Mouse (Mus musculus): ENCODE measurements around the gene Ldb3.

Ldb3 gene

DNA sequence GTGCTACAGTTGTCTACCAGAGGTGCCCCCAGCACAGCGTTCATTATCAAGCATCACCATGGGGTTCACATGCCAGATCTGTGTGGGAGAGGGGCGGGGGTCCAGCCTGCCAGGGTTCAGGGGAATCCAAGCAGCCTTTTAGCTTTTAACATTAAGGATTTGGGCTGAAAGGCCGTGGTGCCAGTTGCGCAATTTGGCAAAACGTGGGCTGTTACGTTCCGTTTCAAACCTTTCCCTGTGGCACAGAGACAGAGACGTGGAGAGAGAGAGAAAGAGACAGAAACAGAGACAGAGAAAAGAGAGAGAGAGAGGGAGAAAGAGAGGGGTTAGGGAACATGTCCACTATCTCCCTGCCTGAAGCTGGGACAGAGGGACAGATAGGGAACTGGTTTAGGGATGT lies 26.8 kb downstream of the Ldb3 start:
- CTCF ChIA-PET: no interaction called here

- CTCF ChIA-PET: no interaction called here
These were observed 29.5 kb downstream of the Ldb3 start for GRCm38 (mm10) chr14:34558947-34559346.

DNA sequence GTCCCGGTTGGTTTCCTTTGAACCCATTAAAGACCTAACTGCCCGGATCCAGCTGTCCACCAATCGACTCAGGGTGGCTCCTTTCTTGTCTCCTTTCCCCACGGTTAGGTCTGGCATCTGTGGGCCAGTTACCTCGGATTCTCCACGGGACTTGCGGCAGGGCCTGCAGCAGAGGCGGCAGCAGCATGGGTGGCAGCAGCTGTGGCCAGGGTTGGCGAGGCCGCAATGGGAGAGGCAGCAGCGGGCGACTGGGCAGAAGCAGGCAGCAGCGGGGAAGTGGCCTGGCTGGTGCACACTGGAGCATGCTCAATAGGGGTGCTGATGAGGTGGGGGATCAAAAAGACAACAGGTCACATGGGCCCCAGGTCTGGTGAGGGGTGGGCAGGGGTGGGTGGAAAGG lies 33.3 kb downstream of the Ldb3 start:
- CTCF ChIA-PET: interaction anchor here (0.8 kb wide), 1 partner anchor 765 kb away, joined by 3 read pairs; no protein-coding TSS in a partner anchor

DNA sequence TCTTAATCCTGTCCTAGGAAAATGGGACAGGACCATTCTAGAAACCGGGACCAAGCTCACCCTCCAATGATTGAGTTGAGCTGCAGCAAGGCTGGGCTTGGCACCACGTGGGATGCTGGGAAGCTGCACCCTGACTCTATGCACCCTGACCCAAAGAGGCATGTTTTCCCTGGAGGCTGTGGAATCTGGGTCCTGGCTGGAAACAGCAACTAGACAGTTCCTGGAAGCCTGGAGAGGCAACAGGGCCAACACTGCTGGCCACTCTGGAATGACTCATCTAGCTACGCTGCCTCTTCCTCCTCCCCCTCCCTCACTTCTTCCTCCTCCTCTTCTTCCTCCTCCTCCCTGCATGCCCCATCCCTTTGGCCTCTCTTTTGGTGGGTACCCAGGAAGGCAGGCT lies 34.4 kb downstream of the Ldb3 start:
- CTCF ChIA-PET: no interaction called here

DNA sequence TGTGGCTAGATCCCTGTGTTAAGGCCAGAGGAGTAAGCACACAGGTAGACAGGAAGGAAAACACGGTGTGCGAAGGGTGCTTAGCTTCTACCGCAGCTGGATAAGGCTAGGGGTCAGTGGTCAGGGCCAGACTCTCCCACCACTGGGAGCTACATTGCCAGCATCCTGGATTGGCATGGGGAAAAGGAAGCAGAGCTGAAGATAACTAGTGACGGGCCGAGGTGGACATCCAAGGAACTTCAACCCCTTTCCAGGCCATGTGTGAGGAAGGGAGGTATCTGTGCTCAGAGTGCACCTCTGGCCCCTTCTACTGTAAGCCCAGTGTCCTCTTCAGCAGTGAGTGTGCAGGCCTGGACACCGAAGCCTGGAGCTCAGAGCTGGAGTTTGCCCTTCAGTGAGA lies 35.0 kb downstream of the Ldb3 start:
- CTCF ChIA-PET: no interaction called here

DNA sequence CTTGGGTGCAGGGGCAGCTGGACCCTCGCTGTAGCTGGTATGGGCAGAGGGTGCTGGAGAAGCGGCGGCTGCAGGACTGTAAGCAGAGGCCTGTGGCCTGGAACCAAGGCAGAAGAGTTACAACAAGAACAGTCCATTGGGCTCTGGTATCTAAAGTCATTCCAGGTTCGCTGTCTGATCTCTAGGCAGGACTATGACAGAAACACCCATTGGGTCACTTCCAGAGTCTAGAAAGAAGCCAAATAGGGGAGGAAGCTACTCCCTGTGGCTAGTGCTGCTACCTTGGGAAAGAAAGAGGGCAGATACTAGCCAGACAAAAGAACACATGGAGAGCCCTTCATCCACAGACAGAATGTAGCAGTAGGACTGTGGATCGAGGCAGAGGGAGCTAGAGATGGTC lies 36.3 kb downstream of the Ldb3 start:
- CTCF ChIA-PET: no interaction called here

DNA sequence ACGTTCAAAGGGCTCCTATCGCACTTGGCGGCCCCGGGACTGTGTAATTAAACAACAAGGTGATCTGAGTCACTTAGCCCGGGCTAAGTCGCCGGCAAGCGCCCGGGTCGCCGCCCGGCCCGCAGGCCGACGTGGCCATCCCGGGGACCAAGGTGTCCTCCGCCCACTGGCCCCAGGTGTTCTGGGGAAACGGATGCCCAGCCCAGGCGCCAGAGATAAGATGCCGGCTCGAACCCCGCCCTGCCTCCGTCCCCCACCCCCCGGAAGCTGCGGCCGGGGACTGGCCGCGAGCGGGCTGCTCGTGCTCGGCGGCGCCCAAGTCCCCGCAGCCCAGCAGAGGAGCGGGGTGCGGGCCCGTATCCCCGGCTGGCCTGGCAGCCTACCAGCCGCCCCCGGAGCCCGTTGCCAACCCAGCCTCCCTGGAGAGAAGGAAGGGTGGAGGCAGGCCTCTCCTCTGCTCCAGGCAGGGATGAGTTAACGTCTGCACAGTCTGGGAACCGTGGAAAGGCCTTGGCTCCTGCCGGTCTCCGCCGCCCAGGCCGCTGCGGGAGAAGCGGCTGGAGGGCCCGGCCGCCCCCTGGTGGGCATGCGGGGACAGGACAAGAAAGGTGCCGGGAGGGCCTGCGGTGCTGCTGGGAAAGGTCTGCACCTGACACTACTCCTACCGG lies 39.3 kb downstream of the Ldb3 start:
- CTCF ChIA-PET: no interaction called here

DNA sequence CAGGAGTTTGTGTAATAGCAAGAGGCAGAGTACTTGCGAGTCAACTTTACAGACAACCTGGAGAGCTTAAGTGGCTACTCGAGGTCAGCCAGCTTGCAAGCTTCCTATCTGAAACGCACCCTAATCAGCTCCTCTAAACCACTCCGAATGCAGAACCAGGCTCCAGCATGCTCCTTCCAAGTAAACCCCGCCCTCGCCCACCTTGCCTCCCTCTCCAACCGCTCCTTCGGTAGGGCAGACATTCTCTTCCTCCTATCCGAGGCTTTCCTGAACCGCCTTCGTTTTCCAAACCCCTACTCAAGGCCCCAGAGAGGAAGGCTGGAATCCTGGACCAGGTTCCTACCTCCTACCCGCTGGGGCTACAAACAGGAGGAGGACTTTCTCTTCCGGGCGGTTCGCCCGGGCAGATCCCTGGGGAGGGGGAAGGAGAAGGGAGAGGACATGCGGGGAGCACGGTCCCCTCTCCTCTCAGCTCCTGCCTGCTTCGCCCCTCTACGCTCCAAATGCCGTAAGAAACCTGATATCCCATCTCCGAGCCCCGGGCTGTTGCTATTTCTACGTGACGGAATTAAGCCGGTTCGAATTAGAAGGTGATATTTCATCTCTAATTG lies 40.0 kb downstream of the Ldb3 start:
- CTCF ChIA-PET: no interaction called here

- CTCF ChIA-PET: no interaction called here
These were observed 43.9 kb downstream of the Ldb3 start for GRCm38 (mm10) chr14:34544545-34544944.

DNA sequence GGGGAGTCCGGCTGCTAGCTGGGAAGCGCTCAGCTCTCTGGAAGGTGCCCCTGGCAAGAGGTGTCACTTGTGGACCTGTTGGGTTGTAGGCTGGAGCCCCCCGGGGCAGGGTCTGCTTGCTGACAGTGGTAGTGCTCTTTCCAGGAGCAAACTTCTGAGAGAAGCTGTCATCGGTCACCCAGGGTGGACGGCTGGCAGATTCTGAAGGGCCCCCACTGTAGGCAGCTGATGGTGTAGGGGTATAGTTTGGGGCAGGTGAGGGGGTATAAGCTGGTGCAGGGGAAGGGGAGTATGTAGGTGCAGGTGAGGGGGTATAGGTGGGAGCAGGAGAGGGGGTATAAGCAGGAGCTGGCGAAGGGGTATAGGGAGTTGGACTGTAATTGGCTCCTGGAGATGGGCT lies 44.5 kb downstream of the Ldb3 start:
- CTCF ChIA-PET: no interaction called here

GRCm38 (mm10) chr14:34543596-34543995 lies 44.9 kb downstream of the Ldb3 start:
- CTCF ChIA-PET: no interaction called here

GRCm38 (mm10) chr14:34541896-34542295 lies 46.6 kb downstream of the Ldb3 start:
- CTCF ChIA-PET: no interaction called here

DNA sequence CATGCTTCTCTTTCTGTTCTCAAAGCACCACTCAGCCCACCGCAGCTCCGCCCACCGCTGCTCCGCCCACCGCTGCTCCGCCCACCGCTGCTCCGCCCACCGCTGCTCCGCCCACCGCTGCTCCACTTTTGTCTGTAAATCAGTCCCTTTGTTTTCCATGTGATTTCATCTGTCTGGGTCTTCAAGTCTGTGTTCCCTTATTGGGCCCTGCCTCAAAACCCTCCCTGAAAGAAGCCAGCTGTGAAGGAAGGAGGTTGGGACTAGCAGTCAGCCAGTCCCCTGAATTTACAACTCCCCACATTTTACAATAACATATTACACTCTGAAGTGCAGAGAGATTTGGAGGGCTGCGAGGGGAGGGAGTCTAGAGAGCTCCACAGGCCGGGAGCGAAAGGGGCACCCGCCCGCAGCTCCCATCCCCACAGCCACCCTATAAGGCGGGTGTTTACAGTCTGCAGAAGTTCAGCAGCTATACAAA lies 47.8 kb downstream of the Ldb3 start:
- CTCF ChIA-PET: no interaction called here

GRCm38 (mm10) chr14:34535883-34536282 lies 52.6 kb downstream of the Ldb3 start:
- CTCF ChIA-PET: no interaction called here

DNA sequence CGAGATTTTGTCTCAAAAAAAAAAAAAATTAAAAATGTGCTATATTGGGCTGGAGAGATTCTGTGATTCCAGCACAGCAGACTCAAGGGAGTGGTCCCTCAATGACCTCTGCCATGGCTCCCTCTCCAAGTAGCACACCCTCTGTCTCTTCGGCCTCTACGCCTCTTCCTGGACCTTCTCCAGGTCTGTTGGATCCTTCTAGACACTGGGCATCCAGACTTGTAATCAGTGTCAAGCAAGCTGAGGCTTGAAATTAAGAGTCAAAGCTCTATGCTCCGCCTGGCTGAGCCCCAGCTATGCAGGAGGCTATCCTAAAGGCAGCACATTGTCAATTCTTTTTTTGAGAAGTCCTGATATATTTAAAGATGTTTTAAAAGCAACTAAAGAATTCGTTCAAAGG lies 54.9 kb downstream of the Ldb3 start:
- CTCF ChIA-PET: no interaction called here

- CTCF ChIA-PET: no interaction called here
These were observed 55.9 kb downstream of the Ldb3 start for GRCm38 (mm10) chr14:34532536-34532935.

DNA sequence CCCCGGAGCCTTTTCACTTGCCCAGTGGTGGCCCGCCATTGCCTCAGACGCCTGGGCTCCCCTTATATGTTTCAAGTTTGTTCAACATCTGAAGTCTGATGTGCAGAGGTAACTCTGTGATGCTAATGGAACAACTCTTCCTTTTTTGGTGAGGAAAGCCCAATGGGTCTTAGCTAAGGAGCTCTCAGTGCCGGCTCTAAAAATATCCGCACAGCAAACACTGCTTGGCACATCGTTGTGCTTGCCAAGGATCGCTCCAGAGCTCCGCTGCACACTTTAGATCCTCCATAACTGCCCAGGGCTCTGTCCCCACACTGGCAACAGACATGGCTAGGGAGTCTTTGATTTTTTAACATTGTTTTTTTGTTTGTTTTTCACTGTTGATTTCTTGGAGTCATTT lies 59.7 kb downstream of the Ldb3 start:
- CTCF ChIA-PET: no interaction called here

GRCm38 (mm10) chr14:34522701-34523100 lies 65.8 kb downstream of the Ldb3 start, which contains the start of gene 9230112D13Rik:
Gene 9230112D13Rik (minus strand): TSS chr14:34522801.
- CTCF ChIA-PET: no interaction called here

DNA sequence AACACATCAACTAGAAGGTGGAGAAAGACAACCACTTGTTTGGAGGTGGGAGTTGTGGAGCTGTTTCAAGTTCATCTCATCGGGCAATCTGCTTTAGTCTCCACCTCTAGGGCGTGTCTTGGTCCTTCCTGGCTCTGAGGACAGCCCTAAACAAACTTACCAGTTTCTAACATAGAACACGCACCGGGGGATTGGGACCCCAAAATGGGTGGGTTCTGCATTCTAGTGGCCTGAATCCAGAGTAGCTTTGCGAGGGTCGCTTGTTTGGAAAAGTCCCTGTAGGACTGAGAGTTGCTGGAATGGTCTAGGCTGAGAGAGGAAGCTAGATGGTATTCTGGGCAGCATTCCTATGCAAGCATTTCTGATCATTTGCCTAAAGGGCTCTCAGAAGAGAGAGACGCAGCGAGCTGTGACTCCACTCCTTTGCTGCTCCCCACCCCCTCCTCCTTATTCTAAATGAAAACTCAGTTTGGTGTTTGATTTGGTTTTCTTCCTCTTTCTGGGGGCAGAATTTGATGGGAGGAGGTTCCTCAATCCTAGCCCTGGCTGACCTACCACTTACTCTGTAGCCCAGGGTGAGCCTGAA lies 70.4 kb downstream of the Ldb3 start:
- CTCF ChIA-PET: interaction anchor here (0.6 kb wide), 1 partner anchor 29 kb away, joined by 19 read pairs; no protein-coding TSS in a partner anchor

GRCm38 (mm10) chr14:34516960-34517577 lies 71.4 kb downstream of the Ldb3 start:
- CTCF ChIA-PET: no interaction called here

GRCm38 (mm10) chr14:34515860-34516259 lies 72.6 kb downstream of the Ldb3 start:
- CTCF ChIA-PET: no interaction called here

DNA sequence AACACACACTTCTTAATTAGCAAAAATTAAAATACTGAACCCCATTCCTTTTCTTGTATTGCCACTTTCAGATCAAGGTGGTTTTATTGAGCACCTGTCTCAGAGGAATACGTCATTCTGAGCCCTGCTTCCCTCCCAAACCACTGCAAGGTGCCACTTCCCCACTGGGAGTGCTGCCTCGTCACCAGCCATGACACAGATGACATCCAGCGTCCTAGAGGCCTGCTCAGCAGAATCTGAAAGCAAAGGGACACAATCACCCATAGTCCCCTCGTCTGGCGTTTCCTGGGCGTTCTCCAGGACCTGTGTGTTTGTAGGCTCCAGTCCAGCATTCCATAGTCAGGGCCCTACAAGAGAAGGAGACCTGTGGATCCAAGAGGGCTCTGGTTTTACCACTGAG lies 74.4 kb downstream of the Ldb3 start:
- CTCF ChIA-PET: no interaction called here

GRCm38 (mm10) chr14:34512602-34513001 lies 75.9 kb downstream of the Ldb3 start:
- CTCF ChIA-PET: no interaction called here
